Mouse (Mus musculus) lung, adult 2 months (tissue): ENCODE data around the gene Mphosph9. TPM values are rescaled to one million over a fixed set of nuclear protein-coding genes. Genes with fewer than 3 reads are reported as not detected.

Experiments
- DNase-seq: peaks from one replicate; pipeline ENCODE4 v3.0.0; 2022
- H3K4me1 ChIP-seq: fragments of 200-500 bp; 2 replicates; pipeline ENCODE4 v1.6.1; 2011; ENCODE audit warnings: low read length; ENCODE audit not compliant: control insufficient read depth, insufficient read depth
- H3K4me3 ChIP-seq: fragments of 200-500 bp; replicated peaks from 2 replicates; pipeline ENCODE3; 2011; ENCODE audit warnings: low read depth, mild to moderate bottlenecking, control low read depth, low read length; ENCODE audit errors: extremely low read depth
- CTCF ChIP-seq: fragments of 200-500 bp; IDR thresholded peaks from 2 replicates; pipeline ENCODE4 v1.5.1; 2011; ENCODE audit warnings: mild to moderate bottlenecking, low read length, control low read depth; ENCODE audit not compliant: insufficient read depth
- POLR2A ChIP-seq: fragments of 200-500 bp; IDR thresholded peaks from 2 replicates; pipeline ENCODE4 v1.6.1; 2011; ENCODE audit warnings: low read depth, mild to moderate bottlenecking, control low read depth, low read length, borderline replicate concordance; ENCODE audit errors: extremely low read depth
- WGBS: fragments of 180-500 bp; shearing (Covaris S2); methylation state at CpG from one replicate; pipeline ENCODE4 v1.1.7; 2018; 5-methylcytosine and 5-hydroxymethylcytosine counted together
- polyA plus RNA-seq: library from polyadenylated mRNA; depleted of rRNA; stranded (reverse); fragments of >200 nt; gene quantifications from 2 replicates; pipeline ENCODE4 v1.2.3, GENCODE M21; 2012

Gene Mphosph9
- polyA plus RNA-seq, 1 experiment, result 3.3 TPM

DNA sequence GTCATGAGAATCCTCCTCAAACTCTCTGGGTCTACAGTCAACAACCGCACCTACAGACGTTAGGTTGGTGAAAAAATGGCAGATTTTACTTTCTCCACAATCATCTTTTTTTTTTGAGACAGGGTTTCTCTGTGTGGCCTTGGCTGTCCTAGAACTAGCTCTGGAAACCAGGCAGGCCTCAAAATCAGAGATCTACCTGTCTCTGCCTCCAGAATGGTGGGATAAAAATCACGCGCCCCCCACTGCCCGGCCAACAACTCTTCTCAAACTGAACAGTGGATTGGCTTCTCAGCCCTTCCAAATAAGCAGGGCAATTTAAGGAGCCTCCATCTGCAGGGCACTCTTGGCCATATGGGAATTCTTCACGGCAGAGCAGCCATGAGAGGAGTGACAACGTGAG, 72.6 kb downstream of the Mphosph9 start:
- TF ChIP-seq CTCF, result no peak
- no peak for TF ChIP-seq POLR2A
- 94% methylated on average over 7 of the region's 7 CpGs for WGBS
- Histone ChIP-seq H3K4me1 (peaks cover 3% of the 10 kb centered on the region), H3K4me3 (no peak overlapping the region)
- DNase-seq, result no peak

DNA sequence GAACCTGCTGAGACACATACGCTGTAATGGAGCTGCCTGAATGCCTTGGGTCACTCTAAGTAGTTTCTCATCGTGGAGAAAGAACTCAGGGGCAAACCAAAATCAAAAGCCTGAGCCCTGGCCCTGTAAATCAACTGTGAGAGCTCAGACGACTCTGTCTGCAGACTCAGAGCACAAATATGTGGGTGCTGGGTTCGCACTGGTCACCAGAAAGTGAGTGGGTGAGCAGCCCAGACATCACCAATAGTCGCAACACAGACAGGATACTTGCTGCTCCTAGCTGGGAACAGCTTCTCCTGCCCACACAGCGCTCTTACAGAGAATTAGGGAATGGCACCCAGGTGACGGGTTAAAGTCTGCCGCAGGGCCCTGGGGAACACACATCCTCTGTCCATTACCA, 74.2 kb downstream of the Mphosph9 start:
- peaks cover 3% of the 10 kb centered on the region for H3K4me1 ChIP-seq
- 86% methylated on average over 8 of the region's 8 CpGs for WGBS

DNA sequence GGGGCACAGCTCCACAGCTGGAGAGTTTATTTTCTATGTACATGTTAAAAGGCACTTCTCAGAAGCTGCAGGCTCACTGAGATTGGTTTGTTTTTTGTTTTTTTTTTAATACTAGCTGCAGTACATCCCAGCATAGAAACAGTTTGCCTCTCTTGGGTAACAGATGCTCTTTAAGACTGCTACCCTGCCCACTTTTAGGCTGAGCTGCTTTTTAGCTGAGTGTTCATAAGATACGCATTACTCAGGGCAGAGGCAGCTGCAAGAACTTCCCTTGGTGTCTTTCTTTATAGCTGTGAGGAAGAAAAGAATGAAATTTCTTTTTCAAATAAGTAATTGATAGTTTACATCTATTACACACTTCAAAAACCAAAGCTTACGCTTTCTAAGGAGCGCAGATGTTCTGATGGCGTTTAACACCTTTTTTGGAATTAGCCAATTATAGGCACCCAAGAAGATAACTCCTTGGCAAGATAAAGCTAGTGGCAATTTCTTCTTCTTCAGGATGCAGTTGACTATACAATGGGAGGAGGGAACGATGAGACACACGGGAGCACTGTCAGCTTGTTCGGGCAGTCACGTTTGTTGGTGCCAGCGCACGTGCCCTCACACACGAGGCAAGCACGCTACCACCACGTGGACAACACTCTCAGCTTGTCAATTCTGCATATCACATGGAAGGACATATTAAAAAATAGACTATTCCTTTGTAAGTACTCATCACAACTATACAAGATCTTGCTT, 75.0 kb downstream of the Mphosph9 start:
- Histone ChIP-seq H3K4me3 (no peak overlapping the region), H3K4me1 (peaks cover 3% of the 10 kb centered on the region)
- WGBS, result 96% methylated on average over 13 of the region's 13 CpGs
- DNase-seq, result no peak
- no peak for TF ChIP-seq POLR2A
- no peak for TF ChIP-seq CTCF

More for the DNA sequence above, 74.2 kb downstream of the Mphosph9 start:
- no peak for DNase-seq
- TF ChIP-seq CTCF (no peak), POLR2A (no peak)
- H3K4me3 ChIP-seq, result no peak overlapping the region

DNA sequence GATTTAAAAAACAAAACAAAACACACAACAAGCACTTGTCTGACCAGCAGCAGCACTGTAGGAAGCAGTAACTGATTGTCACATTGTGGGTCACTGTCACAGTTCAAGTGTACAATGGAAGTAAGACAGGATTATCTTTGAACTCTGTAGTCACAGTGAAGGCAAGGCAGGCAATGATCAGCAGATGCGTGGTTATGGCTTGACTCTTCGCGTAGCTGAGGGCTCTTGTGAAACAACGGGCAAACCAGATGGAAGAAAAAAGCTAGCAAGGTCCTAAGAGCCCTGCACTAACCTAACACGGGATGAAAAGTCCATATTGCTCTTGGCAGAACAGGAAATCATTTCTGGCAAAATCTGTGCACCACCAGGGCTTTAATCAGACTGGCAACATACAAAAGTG, 76.7 kb downstream of the Mphosph9 start:
- no peak for DNase-seq
- Histone ChIP-seq H3K4me3 (no peak overlapping the region), H3K4me1 (peaks cover 7% of the 10 kb centered on the region)
- 79% methylated on average over 5 of the region's 5 CpGs for WGBS
- TF ChIP-seq CTCF, result no peak
- no peak for TF ChIP-seq POLR2A

DNA sequence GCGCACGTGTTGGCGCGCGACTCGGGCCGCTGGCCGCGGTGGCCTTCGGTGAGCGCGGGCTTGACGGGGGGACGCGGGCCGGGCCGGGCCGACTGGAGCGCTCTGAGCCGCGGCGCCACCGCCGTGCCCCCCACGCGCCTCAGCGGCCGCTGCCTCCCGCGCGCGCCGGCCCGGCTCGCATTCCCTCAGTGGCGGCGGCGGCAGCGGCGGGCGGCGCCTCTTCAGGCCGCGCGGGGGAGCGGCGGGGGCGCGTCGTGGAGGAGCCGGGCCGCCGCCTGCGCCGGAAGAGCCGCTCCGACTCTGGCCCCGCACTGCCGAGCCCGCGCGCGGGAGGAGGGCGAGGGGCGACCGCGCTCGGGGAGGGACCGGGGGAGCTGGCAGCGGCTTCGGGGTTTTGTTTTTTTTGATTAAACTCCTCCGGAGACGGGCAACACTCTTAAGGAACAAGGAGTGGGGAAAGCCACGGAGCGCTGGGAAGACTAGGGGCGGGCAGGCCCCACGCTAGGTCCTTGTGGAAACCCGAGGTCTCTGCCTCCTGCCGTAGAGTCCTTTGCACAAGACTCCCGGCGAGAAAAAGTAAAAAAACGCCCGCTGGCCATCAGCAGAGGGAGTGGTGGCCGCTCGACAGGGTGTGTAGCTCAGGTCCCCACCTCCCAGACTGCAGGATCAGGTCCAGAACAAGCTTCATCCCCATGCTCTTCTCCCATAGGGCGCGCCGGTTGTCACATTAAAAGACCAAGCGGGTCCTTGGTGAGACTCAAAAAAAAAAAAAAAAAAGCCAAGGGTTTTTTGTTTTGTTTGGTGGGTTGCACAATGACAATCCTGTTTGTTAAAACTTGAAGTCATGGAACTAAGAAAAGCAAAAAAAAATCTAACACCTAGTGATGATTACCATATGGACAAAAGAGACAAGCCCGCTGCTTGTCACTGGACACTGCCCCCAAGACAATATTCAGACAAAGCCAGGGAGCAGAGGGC, 77.9 kb downstream of the Mphosph9 start, which contains the start of gene Pitpnm2:
Gene Pitpnm2, minus strand, starts transcription at position 147 of the 978 bp plus-strand sequence.
- 7% methylated on average over 89 of the region's 90 CpGs for WGBS
- peak; percentile 51 for DNase-seq

DNA sequence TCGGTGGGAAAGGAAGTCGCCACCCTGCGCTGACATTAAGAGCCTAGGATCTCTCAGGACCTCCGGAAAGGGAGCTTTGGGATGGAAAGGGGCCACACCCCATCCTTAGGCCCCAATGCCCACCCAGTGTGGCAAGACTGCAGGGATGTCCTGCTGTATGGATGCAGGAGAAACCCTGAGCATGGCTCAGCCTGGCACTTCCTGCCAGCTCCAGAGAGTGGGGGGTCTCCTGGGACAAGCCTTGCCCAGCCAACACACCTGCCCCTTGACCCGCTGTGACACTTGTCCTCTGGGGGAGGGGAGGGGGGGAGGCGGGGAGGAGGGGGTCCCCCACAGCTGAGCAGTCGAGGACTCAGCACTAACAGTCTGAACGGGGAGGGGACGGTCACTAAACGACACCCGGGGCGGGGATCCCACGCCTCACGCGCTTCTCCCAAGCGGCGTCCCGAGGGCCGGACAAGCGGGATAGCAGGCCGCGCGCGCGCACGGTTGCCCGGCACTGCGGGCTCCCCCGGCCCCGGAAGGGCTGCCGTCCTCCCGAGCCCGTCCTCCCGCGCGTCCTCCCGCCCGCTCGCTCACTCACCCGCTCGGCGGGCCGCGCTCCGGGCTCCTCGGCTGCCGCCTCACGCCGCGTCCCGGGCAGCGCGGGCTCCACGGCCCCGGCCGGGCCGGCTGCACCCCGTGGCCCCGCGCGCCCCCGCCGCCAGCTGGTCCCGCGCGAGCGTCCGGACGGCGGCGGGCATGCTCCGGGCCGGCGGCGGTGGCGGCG, 78.7 kb downstream of the Mphosph9 start:
- peak; percentile 70 for DNase-seq
- Histone ChIP-seq H3K4me3 (peak overlapping the region; percentile 40), H3K4me1 (peaks cover 7% of the 10 kb centered on the region)
- TF ChIP-seq CTCF, result no peak
- TF ChIP-seq POLR2A, result no peak
- WGBS, result 3% methylated on average over 55 of the region's 77 CpGs

More for the DNA sequence above, 77.9 kb downstream of the Mphosph9 start, which contains the start of gene Pitpnm2:
- peak within 1 kb of the TSS; percentile 66 for H3K4me3 ChIP-seq
- TF ChIP-seq POLR2A, result 0 out of 2 replicates have a peak, but pooled peaks have one; percentile 41
- no peak for TF ChIP-seq CTCF
- peaks cover 7% of the 10 kb centered on the region for H3K4me1 ChIP-seq

DNA sequence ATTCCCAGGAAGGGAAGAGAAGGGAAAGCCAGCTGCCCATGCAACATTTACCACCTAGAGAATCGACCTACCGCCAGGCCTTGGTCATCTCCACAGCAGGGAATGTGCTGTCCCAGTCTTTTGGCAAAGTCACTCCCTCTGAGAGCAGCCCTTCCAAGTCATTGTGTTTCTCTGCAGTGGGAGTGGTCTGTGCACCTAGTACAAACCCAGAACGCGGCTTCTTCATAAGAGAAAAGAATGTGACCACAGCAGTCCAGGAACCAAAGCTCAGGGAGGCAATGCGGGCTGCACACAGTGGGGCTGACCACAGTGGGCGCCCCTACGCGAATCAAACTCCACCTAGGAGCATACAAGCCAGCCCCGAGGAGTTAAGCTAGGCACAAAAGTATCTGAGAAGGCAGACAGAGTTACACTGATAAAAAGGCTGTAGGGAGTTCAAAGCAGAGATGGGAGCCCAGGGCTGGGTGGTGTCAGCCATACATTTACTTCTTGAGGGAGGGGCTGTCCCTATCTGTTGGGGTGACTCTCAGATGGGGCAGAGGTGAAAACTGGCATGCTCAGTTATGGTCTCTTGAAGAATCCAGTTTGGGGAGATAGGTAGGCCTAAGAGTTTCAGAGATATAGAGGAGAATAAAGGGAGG, 79.7 kb downstream of the Mphosph9 start:
- DNase-seq, result no peak
- TF ChIP-seq POLR2A (peak; percentile 58; the same call in 1 of the 2 replicates), CTCF (no peak)
- WGBS, result 34% methylated on average over 9 of the region's 9 CpGs
- H3K4me3 ChIP-seq, result peak overlapping the region; percentile 22
- H3K4me1 ChIP-seq, result peaks cover 10% of the 10 kb centered on the region

DNA sequence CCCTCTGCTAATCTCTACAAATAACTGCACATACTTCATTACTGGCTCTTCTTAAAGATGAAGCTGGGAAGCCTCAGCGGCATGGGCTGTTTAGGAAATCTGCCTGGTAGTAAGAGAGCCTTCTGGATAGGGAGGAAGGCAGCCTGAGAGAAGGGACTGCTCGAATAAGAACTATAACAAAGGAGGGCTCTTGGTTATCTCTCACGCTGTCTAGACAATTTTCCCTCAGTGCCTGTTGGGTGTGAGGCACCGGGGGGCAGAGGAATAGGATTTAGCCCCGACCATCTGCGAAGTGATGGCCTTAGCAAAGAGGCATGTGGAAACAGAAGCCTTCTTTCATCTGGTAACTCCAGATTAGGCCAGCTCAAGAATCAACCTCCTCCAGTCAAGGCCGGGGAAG, 80.5 kb downstream of the Mphosph9 start:
- 53% methylated on average over 7 of the region's 7 CpGs for WGBS
- TF ChIP-seq CTCF (no peak), POLR2A (no peak)
- H3K4me3 ChIP-seq, result peak overlapping the region; percentile 22
- no peak for DNase-seq
- H3K4me1 ChIP-seq, result peaks cover 12% of the 10 kb centered on the region

DNA sequence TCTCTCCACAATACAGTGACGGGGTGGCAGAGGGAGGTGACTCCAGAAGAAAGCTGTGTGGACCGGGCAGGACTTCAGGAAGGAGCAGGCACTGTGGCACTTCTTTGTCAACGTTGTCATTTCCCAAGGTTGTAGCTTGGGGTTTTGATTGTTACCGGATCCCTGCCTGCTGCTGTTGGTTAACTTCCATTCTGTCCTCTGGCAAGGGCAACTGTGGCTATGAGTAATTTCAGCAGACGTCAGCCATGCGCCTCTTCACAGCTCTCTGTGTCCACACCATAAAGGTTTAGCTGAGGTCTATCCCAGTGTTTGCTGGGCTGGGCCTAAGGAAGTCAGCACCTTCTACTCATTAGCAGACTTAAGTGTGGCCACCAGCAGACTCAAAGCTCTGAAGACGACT, 82.9 kb downstream of the Mphosph9 start:
- H3K4me1 ChIP-seq, result peaks cover 19% of the 10 kb centered on the region
- H3K4me3 ChIP-seq, result no peak overlapping the region
- DNase-seq, result no peak
- 62% methylated on average over 7 of the region's 7 CpGs for WGBS
- no peak for TF ChIP-seq POLR2A
- no peak for TF ChIP-seq CTCF
